Mouse (Mus musculus): Measurements from ENCODE around the gene Krt84. TPM values are rescaled to one million over a fixed set of nuclear protein-coding genes. Genes with fewer than 3 reads are reported as not detected.
"Not testable (repeated sequence)": the region's sequence is repeated elsewhere in the genome, so short reads cannot be mapped to it uniquely, and the experiment has no call there.

Krt84 gene
- polyA plus RNA-seq, 1 experiment = 0.27 TPM

DNA sequence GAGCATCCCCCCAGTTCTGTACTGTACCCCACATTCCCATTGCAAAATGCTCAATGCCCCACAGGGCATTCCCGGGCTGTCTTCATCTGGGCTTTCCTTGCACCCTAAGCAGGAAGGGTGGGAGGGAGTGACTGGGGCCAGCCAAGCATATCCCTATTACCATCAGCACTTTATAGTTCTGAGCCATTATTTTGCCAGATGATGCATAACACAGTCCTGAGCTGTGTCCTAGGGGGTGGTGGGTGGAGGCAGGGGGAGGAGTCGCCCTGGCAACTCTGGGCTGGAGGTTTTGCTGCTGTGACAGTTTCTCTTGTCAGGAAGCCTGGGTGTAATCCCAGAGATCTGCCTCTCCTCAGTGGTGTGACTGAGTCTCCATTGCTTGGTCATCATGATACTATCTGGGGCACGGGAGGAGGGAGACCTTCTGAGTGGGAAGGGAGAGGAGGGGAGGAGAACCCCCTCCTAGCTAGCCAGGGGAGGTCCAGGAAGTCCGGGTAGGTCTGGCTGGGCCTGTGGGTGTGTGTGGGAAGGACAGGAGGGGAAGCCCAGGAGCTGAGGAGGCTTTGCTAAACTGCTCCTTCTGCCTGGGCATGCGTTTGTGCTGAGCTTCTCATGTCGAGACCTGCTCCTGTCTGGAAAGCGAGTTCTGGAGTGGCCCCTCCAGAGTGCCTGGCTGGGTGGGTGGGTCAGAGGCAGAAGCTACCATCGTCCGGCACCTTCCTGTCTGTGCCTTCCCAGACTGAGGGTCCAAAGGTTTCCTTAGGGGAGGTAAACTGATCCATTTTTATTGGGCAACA lies 3.6 kb upstream of the Krt84 start:
- Histone ChIP-seq H3K4me1 (ENCODE audit: control insufficient read depth, insufficient read depth, insufficient read length, low read length) (peaks cover 20% of the 10 kb centered on the region), H3K36me3 (ENCODE audit: control insufficient read depth, insufficient read depth, low read length) (no peaks in the 10 kb centered on the region), H3K4me3 (ENCODE audit: low read depth, low read length) (no peak overlapping the region), H3K27me3 (ENCODE audit: control insufficient read depth, insufficient read depth, low read length) (no peaks in the 10 kb centered on the region), H3K27ac (ENCODE audit: insufficient read depth, low read depth, low read length) (no peak overlapping the region)
- TF ChIP-seq POLR2A (IDR thresholded peaks at IDR 0.05; ENCODE audit: low read depth, low read length) (no peak), CTCF (IDR thresholded peaks at IDR 0.05; ENCODE audit: extremely low read depth, insufficient read length, insufficient replicate concordance, low read depth, low read length) (no peak)
- WGBS = 61% methylated on average over 9 of the region's 9 CpGs

DNA sequence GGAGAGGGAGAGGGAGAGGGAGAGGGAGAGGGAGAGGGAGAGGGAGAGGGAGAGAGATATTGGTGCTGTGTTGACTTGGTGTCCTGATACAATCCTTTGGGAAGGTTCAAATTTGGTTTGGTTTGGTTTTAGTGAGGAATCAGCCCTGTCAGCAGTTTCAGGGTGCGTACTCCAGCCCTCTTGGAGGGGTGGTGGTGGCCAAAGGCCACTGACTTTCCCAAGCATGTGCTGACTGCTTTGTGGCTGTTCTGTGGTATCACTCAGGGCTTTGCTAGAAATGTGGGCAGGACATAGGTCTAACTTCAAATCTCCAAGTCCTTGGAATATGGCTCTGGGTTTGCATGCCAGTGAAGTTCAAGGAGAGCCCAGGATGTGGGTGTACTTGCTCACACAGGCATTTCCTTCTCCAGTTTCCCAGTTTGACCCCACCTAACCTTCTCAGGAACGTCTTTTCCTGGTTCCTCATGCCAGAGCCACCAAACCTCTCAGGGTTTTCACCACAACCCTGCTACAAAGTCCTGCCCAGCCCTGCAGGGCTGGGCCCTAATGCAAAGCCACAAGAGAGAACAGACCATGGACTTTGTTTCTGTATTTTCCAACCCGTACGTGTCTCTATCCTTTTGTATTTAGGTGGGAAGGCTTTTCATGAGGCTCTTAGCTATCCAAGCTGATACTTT lies 9.9 kb downstream of the Krt84 start:
- WGBS = 22% methylated on average over 4 of the region's 4 CpGs
- H3K27me3 ChIP-seq (ENCODE audit: control insufficient read depth, insufficient read depth, low read length) = 0 out of 2 replicates have a peak, but pooled peaks cover 2% of the 10 kb centered on the region
- no peaks in the 10 kb centered on the region for H3K36me3 ChIP-seq (ENCODE audit: control insufficient read depth, insufficient read depth, low read length)
- H3K4me3 ChIP-seq (ENCODE audit: low read depth, low read length) = no peak overlapping the region
- H3K27ac ChIP-seq (ENCODE audit: insufficient read depth, low read depth, low read length) = peak overlapping the region; percentile 95
- peaks cover 15% of the 10 kb centered on the region; the same call in 1 of the 2 replicates for H3K4me1 ChIP-seq (ENCODE audit: control insufficient read depth, insufficient read depth, insufficient read length, low read length)
- no peak for TF ChIP-seq POLR2A (IDR thresholded peaks at IDR 0.05; ENCODE audit: low read depth, low read length)
- TF ChIP-seq CTCF (IDR thresholded peaks at IDR 0.05; ENCODE audit: extremely low read depth, insufficient read length, insufficient replicate concordance, low read depth, low read length) = no peak

- Histone ChIP-seq H3K4me1 (ENCODE audit: control insufficient read depth, insufficient read depth, insufficient read length, low read length) (peaks cover 15% of the 10 kb centered on the region; the same call in 1 of the 2 replicates), H3K36me3 (ENCODE audit: control insufficient read depth, insufficient read depth, low read length) (no peaks in the 10 kb centered on the region), H3K27ac (ENCODE audit: insufficient read depth, low read depth, low read length) (no peak overlapping the region), H3K4me3 (ENCODE audit: low read depth, low read length) (no peak overlapping the region), H3K27me3 (ENCODE audit: control insufficient read depth, insufficient read depth, low read length) (0 out of 2 replicates have a peak, but pooled peaks cover 2% of the 10 kb centered on the region)
- 17% methylated on average over 2 of the region's 2 CpGs for WGBS
- TF ChIP-seq POLR2A (IDR thresholded peaks at IDR 0.05; ENCODE audit: low read depth, low read length) (no peak), CTCF (IDR thresholded peaks at IDR 0.05; ENCODE audit: extremely low read depth, insufficient read length, insufficient replicate concordance, low read depth, low read length) (peak; percentile 86; the same call in 1 of the 2 replicates)
Observed at GRCm38 (mm10) chr15:101519792-101520191, 12.8 kb downstream of the Krt84 start.

GRCm38 (mm10) chr15:101517161-101517560 lies 15.5 kb downstream of the Krt84 start, which contains the start of gene Gm49425:
Gene Gm49425 (minus strand): TSS chr15:101517261.
- not testable (repeated sequence) for H3K4me1 ChIP-seq (ENCODE audit: control insufficient read depth, insufficient read depth, insufficient read length, low read length); H3K4me3 ChIP-seq (ENCODE audit: low read depth, low read length); H3K27me3 ChIP-seq (ENCODE audit: control insufficient read depth, insufficient read depth, low read length); H3K27ac ChIP-seq (ENCODE audit: insufficient read depth, low read depth, low read length); H3K36me3 ChIP-seq (ENCODE audit: control insufficient read depth, insufficient read depth, low read length)
- WGBS = 66% methylated on average over 2 of the region's 2 CpGs

DNA sequence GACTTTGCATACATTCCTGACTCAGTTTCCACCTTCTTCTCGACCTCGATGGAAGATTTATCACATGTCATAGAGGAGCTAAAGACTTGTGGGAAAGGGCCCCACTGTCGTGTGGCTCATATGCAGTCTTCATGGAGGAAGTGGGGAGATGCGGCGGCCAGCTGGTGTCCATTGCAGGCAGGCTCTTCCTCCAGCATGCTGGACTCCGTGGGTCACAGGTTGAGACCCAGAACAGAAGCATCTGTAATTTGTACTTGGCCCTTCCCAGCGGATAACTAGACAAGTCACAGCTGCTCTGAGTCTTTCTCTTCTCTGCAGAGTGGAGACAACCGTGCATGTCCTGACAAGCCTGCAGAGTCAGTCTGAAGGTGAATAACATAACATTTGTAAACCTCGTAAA lies 24.4 kb downstream of the Krt84 start:
- 67% methylated on average over 9 of the region's 9 CpGs for WGBS
- Histone ChIP-seq H3K4me1 (ENCODE audit: control insufficient read depth, insufficient read depth, insufficient read length, low read length) (no peaks in the 10 kb centered on the region), H3K27ac (ENCODE audit: insufficient read depth, low read depth, low read length) (no peak overlapping the region)

DNA sequence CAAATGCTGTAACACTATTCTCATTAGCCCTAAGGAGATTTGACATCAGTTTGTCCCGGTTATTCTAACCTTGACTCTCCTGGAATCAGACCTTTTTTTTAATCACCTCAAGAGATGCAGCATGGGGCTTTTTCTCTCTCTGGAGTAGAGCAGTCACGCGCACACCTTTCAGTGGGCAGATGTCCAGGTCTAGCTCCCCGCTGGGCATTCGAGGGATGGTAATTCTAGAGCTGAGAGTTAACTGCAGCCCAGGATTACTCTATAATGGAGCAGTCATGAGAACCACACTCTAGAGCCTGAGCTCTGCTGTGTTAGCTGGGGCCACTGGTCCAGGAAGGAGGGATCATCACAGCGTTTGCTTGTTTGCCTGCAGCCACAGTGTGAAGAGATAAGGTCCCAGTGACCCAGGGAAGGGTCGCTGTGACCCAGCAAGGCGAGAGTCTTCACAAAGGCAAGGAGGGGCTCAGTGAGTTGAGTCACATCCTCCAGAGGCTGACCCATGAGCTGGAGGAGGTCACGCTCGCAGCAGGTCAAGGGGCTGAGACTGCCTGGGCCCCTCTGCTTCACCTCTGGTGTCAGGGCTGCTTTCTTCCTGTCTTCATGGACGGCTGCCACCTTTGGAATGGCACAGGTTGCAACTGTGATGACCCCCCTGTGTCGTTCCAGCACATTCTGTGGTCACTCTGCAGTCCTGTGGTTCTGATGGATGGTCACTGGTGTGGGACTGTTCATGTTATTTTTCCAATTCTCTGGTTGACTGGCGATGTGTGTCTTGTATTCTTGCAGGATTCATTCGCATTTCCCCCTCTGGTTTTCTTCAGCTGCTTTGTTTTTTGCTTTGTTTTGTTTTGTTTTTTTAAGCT lies 25.5 kb downstream of the Krt84 start:
- TF ChIP-seq POLR2A (IDR thresholded peaks at IDR 0.05; ENCODE audit: low read depth, low read length) = no peak
- TF ChIP-seq CTCF (IDR thresholded peaks at IDR 0.05; ENCODE audit: extremely low read depth, insufficient read length, insufficient replicate concordance, low read depth, low read length) = no peak
- Histone ChIP-seq H3K4me3 (ENCODE audit: low read depth, low read length) (no peak overlapping the region), H3K27ac (ENCODE audit: insufficient read depth, low read depth, low read length) (no peak overlapping the region), H3K4me1 (ENCODE audit: control insufficient read depth, insufficient read depth, insufficient read length, low read length) (no peaks in the 10 kb centered on the region), H3K36me3 (ENCODE audit: control insufficient read depth, insufficient read depth, low read length) (no peaks in the 10 kb centered on the region), H3K27me3 (ENCODE audit: control insufficient read depth, insufficient read depth, low read length) (no peaks in the 10 kb centered on the region)
- 47% methylated on average over 14 of the region's 14 CpGs for WGBS

More for the DNA sequence above, 24.4 kb downstream of the Krt84 start:
- Histone ChIP-seq H3K36me3 (ENCODE audit: control insufficient read depth, insufficient read depth, low read length) (no peaks in the 10 kb centered on the region), H3K4me3 (ENCODE audit: low read depth, low read length) (no peak overlapping the region), H3K27me3 (ENCODE audit: control insufficient read depth, insufficient read depth, low read length) (no peaks in the 10 kb centered on the region)
- TF ChIP-seq POLR2A (IDR thresholded peaks at IDR 0.05; ENCODE audit: low read depth, low read length) (no peak), CTCF (IDR thresholded peaks at IDR 0.05; ENCODE audit: extremely low read depth, insufficient read length, insufficient replicate concordance, low read depth, low read length) (no peak)
